Mouse (Mus musculus) liver, embryonic 16.5 days (tissue): ENCODE results near the gene Rnf41. TPM values are rescaled to one million over a fixed set of nuclear protein-coding genes. Genes with fewer than 3 reads are reported as not detected.

Experiments
- ATAC-seq: fragments of 200-750 bp; cut with Nextera tagmentation; 2 replicates; pipeline ENCODE4 v1.8.0; 2017; ENCODE audit warnings: low read depth, mild to moderate bottlenecking, moderate number of reproducible peaks, moderate library complexity
- H3K27ac ChIP-seq: fragments of 300-500 bp; sonication (generic); 2 replicates; pipeline ENCODE4 v1.5.1; 2014; ENCODE audit warnings: mild to moderate bottlenecking, low read length
- H3K27me3 ChIP-seq: fragments of 300-500 bp; sonication (generic); 2 replicates; pipeline ENCODE4 v1.6.1; 2014; ENCODE audit warnings: low read depth, low read length, mixed read lengths; ENCODE audit not compliant: control insufficient read depth, insufficient read depth
- H3K36me3 ChIP-seq: fragments of 300-500 bp; sonication (generic); 2 replicates; pipeline ENCODE4 v1.6.1; 2014; ENCODE audit warnings: mild to moderate bottlenecking; ENCODE audit not compliant: control insufficient read depth, insufficient read depth
- H3K4me1 ChIP-seq: fragments of 300-500 bp; sonication (generic); 2 replicates; pipeline ENCODE4 v1.6.1; 2014; ENCODE audit warnings: low read depth, low read length, mixed read lengths; ENCODE audit not compliant: control insufficient read depth
- H3K4me2 ChIP-seq: fragments of 300-500 bp; sonication (generic); 2 replicates; pipeline ENCODE4 v1.6.1; 2014; ENCODE audit warnings: low read depth, low read length, mixed read lengths
- H3K4me3 ChIP-seq: fragments of 300-500 bp; sonication (generic); 2 replicates; pipeline ENCODE4 v1.5.1; 2014; ENCODE audit warnings: low read depth, mild to moderate bottlenecking, low read length
- H3K9ac ChIP-seq: fragments of 300-500 bp; sonication (generic); 2 replicates; pipeline ENCODE4 v1.6.1; 2014; ENCODE audit warnings: low read depth, low read length
- H3K9me3 ChIP-seq: fragments of 300-500 bp; sonication (generic); replicated peaks from 2 replicates; pipeline ENCODE4 v1.6.1; 2016; ENCODE audit warnings: low read length; ENCODE audit not compliant: control insufficient read depth
- WGBS: fragments of 180-500 bp; shearing (Covaris S2); extraction: QIAGEN DNeasy Blood & Tissue Kit; methylation state at CpG from one replicate; pipeline ENCODE4 v1.1.7; 2014; ENCODE audit not compliant: insufficient replicate concordance; 5-methylcytosine and 5-hydroxymethylcytosine counted together
- polyA plus RNA-seq: library from polyadenylated mRNA; unstranded; fragments of >200 nt; fragmentation: Nextera tagmentation; extraction: Ambion mirVana; gene quantifications from 2 replicates; pipeline ENCODE4 v1.2.1, GENCODE M21; 2015

The Rnf41 gene
- polyA plus RNA-seq, 1 experiment from 2014 or later, result 8.3 TPM

- Histone ChIP-seq H3K27ac (peak overlapping the region; percentile 78), H3K36me3 (no peaks in the 10 kb centered on the region; the same call in 1 of the 2 replicates), H3K9me3 (no peaks in the 10 kb centered on the region), H3K4me1 (peaks cover 47% of the 10 kb centered on the region), H3K27me3 (no peaks in the 10 kb centered on the region), H3K4me2 (peak overlapping the region; percentile 97), H3K4me3 (peak overlapping the region; percentile 89), H3K9ac (peak overlapping the region; percentile 87)
- ATAC-seq, result peak; percentile 90
- 5% methylated on average over 36 of the region's 36 CpGs for WGBS
Measured at GRCm38 (mm10) chr10:128409692-128410559, 1.5 kb upstream of the Rnf41 start.

GRCm38 (mm10) chr10:128410560-128410845 lies 954 bp upstream of the Rnf41 start:
- H3K27me3 ChIP-seq, result no peaks in the 10 kb centered on the region
- H3K36me3 ChIP-seq, result no peaks in the 10 kb centered on the region; the same call in 1 of the 2 replicates
- H3K4me2 ChIP-seq, result peak overlapping the region; percentile 97
- H3K4me1 ChIP-seq, result peaks cover 47% of the 10 kb centered on the region
- peak overlapping the region; percentile 78 for H3K27ac ChIP-seq
- ATAC-seq, result no peak
- 24% methylated on average over 4 of the region's 4 CpGs for WGBS
- peak overlapping the region; percentile 89 for H3K4me3 ChIP-seq
- H3K9ac ChIP-seq, result peak overlapping the region; percentile 87
- no peaks in the 10 kb centered on the region for H3K9me3 ChIP-seq

GRCm38 (mm10) chr10:128412055-128412381 lies 561 bp downstream of the Rnf41 start:
- peaks cover 4% of the 10 kb centered on the region for H3K36me3 ChIP-seq
- H3K27ac ChIP-seq, result peak overlapping the region; percentile 82
- H3K27me3 ChIP-seq, result no peaks in the 10 kb centered on the region
- peak overlapping the region; percentile 86 for H3K4me2 ChIP-seq
- WGBS, result 2% methylated on average over 14 of the region's 14 CpGs
- peak overlapping the region; percentile 89 for H3K4me3 ChIP-seq
- H3K9me3 ChIP-seq, result no peaks in the 10 kb centered on the region
- H3K9ac ChIP-seq, result peak overlapping the region; percentile 87
- no peak for ATAC-seq
- peaks cover 47% of the 10 kb centered on the region for H3K4me1 ChIP-seq

- ATAC-seq, result no peak
- WGBS, result 11% methylated on average over 1 of the region's 1 CpGs
- H3K4me3 ChIP-seq, result peak overlapping the region; percentile 89
- H3K9me3 ChIP-seq, result no peaks in the 10 kb centered on the region
- peaks cover 4% of the 10 kb centered on the region for H3K36me3 ChIP-seq
- H3K4me2 ChIP-seq, result peak overlapping the region; percentile 86
- H3K4me1 ChIP-seq, result peaks cover 47% of the 10 kb centered on the region
- peak overlapping the region; percentile 87 for H3K9ac ChIP-seq
- H3K27me3 ChIP-seq, result no peaks in the 10 kb centered on the region
- no peak overlapping the region for H3K27ac ChIP-seq
Measured at GRCm38 (mm10) chr10:128412558-128412957, 1.1 kb downstream of the Rnf41 start.

- Histone ChIP-seq H3K27ac (no peak overlapping the region), H3K9ac (no peak overlapping the region), H3K4me2 (no peak overlapping the region), H3K4me3 (no peak overlapping the region), H3K9me3 (no peaks in the 10 kb centered on the region), H3K27me3 (no peaks in the 10 kb centered on the region), H3K4me1 (peaks cover 47% of the 10 kb centered on the region), H3K36me3 (peaks cover 4% of the 10 kb centered on the region)
- no peak for ATAC-seq
- 39% methylated on average over 1 of the region's 1 CpGs for WGBS
Measured at GRCm38 (mm10) chr10:128413076-128413475, 1.6 kb downstream of the Rnf41 start.

- Histone ChIP-seq H3K9ac (no peak overlapping the region), H3K36me3 (peaks cover 4% of the 10 kb centered on the region), H3K4me3 (no peak overlapping the region), H3K27me3 (no peaks in the 10 kb centered on the region), H3K4me1 (peaks cover 37% of the 10 kb centered on the region), H3K27ac (no peak overlapping the region), H3K4me2 (no peak overlapping the region), H3K9me3 (no peaks in the 10 kb centered on the region)
- WGBS, result 88% methylated on average over 5 of the region's 5 CpGs
- no peak for ATAC-seq
Measured at GRCm38 (mm10) chr10:128414848-128415247, 3.4 kb downstream of the Rnf41 start.

GRCm38 (mm10) chr10:128422426-128422825 lies 11.0 kb downstream of the Rnf41 start:
- no peak for ATAC-seq
- Histone ChIP-seq H3K4me2 (no peak overlapping the region), H3K27me3 (no peaks in the 10 kb centered on the region), H3K27ac (no peak overlapping the region), H3K9me3 (no peaks in the 10 kb centered on the region), H3K4me3 (no peak overlapping the region), H3K9ac (no peak overlapping the region), H3K4me1 (no peaks in the 10 kb centered on the region), H3K36me3 (no peaks in the 10 kb centered on the region)
- 56% methylated on average over 5 of the region's 5 CpGs for WGBS

- no peak overlapping the region for H3K9ac ChIP-seq
- H3K4me2 ChIP-seq, result no peak overlapping the region
- H3K27me3 ChIP-seq, result no peaks in the 10 kb centered on the region
- peaks cover 3% of the 10 kb centered on the region; the same call in 1 of the 2 replicates for H3K36me3 ChIP-seq
- H3K4me3 ChIP-seq, result no peak overlapping the region
- ATAC-seq, result no peak
- no peaks in the 10 kb centered on the region for H3K9me3 ChIP-seq
- no peaks in the 10 kb centered on the region for H3K4me1 ChIP-seq
- H3K27ac ChIP-seq, result no peak overlapping the region
- WGBS, result 16% methylated on average over 7 of the region's 7 CpGs
Measured at GRCm38 (mm10) chr10:128424604-128425003, 13.1 kb downstream of the Rnf41 start.

- Histone ChIP-seq H3K27ac (no peak overlapping the region), H3K4me1 (no peaks in the 10 kb centered on the region), H3K27me3 (no peaks in the 10 kb centered on the region), H3K4me3 (no peak overlapping the region), H3K36me3 (peaks cover 3% of the 10 kb centered on the region; the same call in 1 of the 2 replicates), H3K9me3 (no peaks in the 10 kb centered on the region), H3K4me2 (no peak overlapping the region), H3K9ac (no peak overlapping the region)
- 61% methylated on average over 3 of the region's 3 CpGs for WGBS
- no peak for ATAC-seq
Measured at GRCm38 (mm10) chr10:128425260-128425659, 13.8 kb downstream of the Rnf41 start.
